33 mouse cellular contexts compared by ENCODE assay signal in the genomic region with DNA sequence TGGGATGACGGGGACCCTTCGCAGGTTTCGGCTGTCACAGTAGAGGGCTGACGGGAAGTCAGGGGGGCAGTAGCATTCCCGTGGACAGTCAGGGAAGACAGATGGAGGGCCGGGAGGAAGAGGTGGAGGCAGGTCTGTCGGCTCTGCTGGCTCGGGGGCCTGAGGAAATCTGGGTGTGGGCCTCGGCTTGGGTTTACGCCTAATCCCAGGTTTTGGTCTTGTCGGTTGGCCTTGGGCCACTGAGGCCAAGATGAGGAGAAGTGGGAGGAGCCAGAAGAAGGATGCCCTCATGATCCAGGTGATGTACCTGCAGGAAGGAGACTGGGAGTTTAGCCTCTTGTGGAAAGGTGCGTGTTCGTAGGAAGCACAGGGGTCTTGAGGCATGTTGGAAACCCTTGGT. TPM values are rescaled to one million over a fixed set of nuclear protein-coding genes. Genes with fewer than 3 reads are reported as not detected.
"Had no signal": no experiment of that assay in that cellular context is flagged by ENCODE, and none has a peak within 500 bp of the region (broad histone marks: within the 10 kb centered on the region; RNA-seq: fewer than 3 reads in every experiment).

No protein-coding gene starts in this region.

- H3K9ac ChIP-seq: heart, embryonic 12.5 days; heart, embryonic 13.5 days; heart, embryonic 15.5 days; hindbrain, embryonic 12.5 days; hindbrain, embryonic 13.5 days; hindbrain, embryonic 14.5 days; hindbrain, embryonic 15.5 days; intestine, embryonic 15.5 days; kidney, embryonic 15.5 days had no signal

- H3K9me3 ChIP-seq: heart, embryonic 10.5 days; heart, embryonic 12.5 days; heart, embryonic 13.5 days; heart, embryonic 15.5 days; hindbrain, embryonic 10.5 days; hindbrain, embryonic 12.5 days; hindbrain, embryonic 13.5 days; hindbrain, embryonic 15.5 days; intestine, embryonic 15.5 days; kidney, embryonic 15.5 days had no signal

- H3K4me2 ChIP-seq: heart, embryonic 11.5 days; heart, embryonic 12.5 days; hindbrain, embryonic 12.5 days; hindbrain, embryonic 13.5 days; hindbrain, embryonic 14.5 days; hindbrain, embryonic 15.5 days; intestine, embryonic 15.5 days; kidney, embryonic 15.5 days had no signal

- H3K27me3 ChIP-seq: hindbrain, embryonic 15.5 days; intestine, embryonic 15.5 days had no signal

- ATAC-seq: hindbrain, embryonic 16.5 days; inflammation-experienced regulatory T-cells, adult 6 months had no signal

- H3K4me3 ChIP-seq: heart, embryonic 10.5 days; heart, embryonic 12.5 days; heart, embryonic 13.5 days; heart, embryonic 15.5 days; hindbrain, embryonic 10.5 days; hindbrain, embryonic 12.5 days; hindbrain, embryonic 13.5 days; hindbrain, embryonic 15.5 days; intestine, embryonic 15.5 days; kidney, embryonic 15.5 days; layer of hippocampus, adult 2 months; left cerebral cortex, adult 2 months had no signal

- H3K27ac ChIP-seq: heart, embryonic 10.5 days; hindbrain, embryonic 10.5 days; hindbrain, embryonic 12.5 days; hindbrain, embryonic 13.5 days; hindbrain, embryonic 14.5 days; hindbrain, embryonic 15.5 days; hindbrain, postnatal 0 days; kidney, embryonic 15.5 days; kidney, postnatal 0 days; layer of hippocampus, adult 2 months; left cerebral cortex, adult 2 months had no signal

- DNase-seq: heart, postnatal 10 days; heart, postnatal 14 days; heart, postnatal 36 days; heart, postnatal 4 days; kidney, adult 11 months; kidney, adult 2 months; kidney, adult 8-10 months; kidney, adult 9 months; kidney, postnatal 14 days; kidney, postnatal 25 days; kidney, postnatal 36 days; kidney, postnatal 4 days; layer of hippocampus, adult 9-11 months; layer of hippocampus, postnatal 36 days had no signal

- H3K36me3 ChIP-seq: heart, embryonic 10.5 days; heart, embryonic 12.5 days; heart, embryonic 13.5 days; heart, embryonic 15.5 days; hindbrain, embryonic 10.5 days; hindbrain, embryonic 12.5 days; hindbrain, embryonic 13.5 days; hindbrain, embryonic 15.5 days; intestine, embryonic 15.5 days; kidney, embryonic 15.5 days had no signal

RNA-seq across cellular contexts. Expression of a gene that starts 6.1 kb away (rescaled TPM):
- polyA plus RNA-seq: inflammation-experienced regulatory T-cells, adult 6 months had no signal

RNA-seq across cellular contexts. Expression of a gene that starts 7.3 kb away (rescaled TPM):
- polyA plus RNA-seq: inflammation-experienced regulatory T-cells, adult 6 months; kidney, embryonic 14.5 days had no signal
